Mouse (Mus musculus) ZHBTc4 (cell line): ENCODE results near the gene Tfap4.
A peak's percentile ranks its signal among the peaks of the same experiment; 100 is the strongest.

Experiments
- DNase-seq: peaks from one replicate; pipeline ENCODE4 v3.0.0-alpha.2; 2011; ENCODE audit warnings: low read depth, low spot score

Gene Tfap4

GRCm38 (mm10) chr16:4559715-4560144 is at the start of gene Tfap4:
Gene Tfap4, minus strand, starts transcription at chr16:4559854.
- peak; percentile 96 for DNase-seq

GRCm38 (mm10) chr16:4608532-4609059 is 48.9 kb upstream of the Tfap4 start:
- no peak for DNase-seq

DNA sequence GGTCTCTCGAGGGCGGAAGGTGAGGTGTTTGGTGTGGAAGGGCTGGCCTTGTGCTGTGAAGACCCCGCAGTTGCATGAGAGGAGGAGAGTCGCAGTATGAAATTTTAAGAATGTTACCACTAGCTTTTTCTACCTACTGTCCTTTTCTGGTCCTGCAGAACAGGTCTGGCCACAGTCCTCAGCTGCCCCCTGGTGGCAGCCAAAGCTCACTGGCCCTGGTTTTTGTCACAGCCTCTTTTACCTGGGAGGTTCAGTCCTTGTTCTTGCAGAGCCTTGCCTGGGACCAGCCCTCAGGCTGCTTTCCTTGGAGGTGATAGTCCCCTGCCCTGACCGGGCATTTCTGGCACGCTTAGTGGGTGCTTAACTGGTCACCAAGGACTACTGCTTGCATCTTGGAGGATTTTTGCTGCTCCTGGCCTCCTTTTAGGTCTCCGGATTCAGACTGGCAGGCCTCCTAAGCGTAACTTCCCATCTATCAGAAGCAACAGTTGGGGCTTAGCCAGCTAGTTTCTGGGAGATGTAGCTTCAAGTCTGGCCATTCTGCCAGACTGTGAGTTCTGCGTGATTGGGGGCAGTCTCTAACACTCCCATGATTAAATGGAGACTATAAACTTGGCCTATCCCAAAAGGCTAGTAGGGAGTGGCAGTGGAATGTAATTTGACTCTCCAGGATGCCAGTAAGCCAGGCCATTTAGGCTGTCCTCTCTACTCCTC is 48.3 kb upstream of the Tfap4 start:
- peak; percentile 92 for DNase-seq

- peak; percentile 57 for DNase-seq
Observed at GRCm38 (mm10) chr16:4606431-4607084, 46.9 kb upstream of the Tfap4 start.

DNA sequence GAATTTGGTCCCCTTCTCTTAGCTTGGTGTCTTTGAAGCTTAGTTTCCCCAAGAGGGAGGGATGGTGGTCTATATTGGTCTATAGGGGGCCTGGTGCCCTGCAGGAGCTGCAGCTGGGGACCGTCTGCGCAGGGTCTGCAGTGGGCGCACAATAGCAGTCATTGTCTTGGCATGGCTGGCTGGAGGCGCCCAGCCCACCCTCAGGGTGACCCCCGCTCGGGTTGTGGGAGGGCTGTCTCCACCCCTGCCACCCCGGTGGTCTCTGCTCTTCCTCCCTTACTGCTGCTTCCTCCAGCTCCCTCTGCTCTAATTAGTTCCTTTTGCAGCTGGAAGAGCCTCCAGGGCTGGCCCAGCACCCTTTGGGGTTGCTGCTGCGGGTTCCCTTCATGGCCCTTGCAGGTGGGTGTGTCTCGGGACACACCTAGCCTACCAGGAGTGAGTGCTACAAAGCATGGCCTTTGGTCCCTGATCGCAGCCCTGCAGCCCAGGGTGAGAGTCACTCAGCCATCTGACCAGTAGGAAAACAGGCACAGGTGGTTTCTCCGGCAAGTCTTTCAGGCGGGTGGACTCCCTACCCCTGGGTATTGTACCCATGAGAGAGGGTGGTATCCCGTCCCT is 46.0 kb upstream of the Tfap4 start:
- DNase-seq = no peak

GRCm38 (mm10) chr16:4604293-4604837 is 44.7 kb upstream of the Tfap4 start:
- no peak for DNase-seq

DNA sequence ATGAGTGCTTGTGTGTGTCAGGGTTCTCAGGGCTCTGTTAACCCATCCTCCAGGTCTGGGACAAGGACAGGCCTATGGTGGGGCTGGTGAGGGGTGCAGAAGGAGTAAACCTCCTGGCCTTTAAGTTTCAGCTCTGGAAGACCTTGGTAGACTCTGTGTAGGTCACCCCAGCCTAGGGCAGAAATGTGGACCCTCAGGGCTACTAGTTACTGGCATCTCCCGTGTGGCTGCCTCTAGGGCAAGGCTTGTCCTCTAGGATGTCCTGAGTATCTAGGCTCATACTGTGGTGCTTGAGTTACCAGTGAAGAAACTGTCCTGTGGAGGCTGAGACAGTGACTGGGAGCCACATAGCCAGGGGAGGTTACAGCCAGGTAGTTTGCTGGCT is 43.8 kb upstream of the Tfap4 start:
- no peak for DNase-seq

DNA sequence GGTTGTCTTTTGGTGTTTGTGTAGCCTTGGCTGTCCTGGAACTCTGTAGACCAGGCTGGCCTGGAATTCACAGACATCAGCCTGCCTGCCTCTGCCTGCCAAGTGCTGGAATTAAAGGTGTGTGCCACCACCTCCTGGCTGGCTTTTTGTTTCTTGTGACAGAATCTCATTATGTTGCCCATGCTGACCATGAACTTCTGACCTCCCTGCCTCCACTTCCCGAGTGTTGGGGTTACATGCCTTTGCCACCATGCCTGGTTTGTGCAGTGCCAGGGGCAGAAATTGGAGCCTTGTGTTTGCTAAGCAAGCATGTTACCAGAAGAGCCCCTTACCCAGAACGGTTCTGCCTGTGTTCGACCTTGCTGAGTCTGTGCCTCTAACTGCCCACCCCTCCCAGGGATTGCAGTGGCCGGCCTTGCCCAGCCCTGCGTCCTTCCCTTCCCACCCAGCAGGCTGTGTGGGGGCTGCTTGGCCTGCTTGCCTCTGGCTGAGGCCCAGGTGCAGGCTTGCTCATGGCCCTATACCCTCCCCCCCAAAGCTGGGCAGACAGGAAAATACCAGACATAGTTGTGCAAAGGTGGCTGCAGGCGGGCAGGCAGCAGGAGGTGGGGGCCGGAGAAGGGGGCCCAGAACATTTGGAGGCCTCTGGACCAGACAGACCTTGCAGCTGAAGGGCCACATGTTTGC is 43.3 kb upstream of the Tfap4 start:
- DNase-seq = peak; percentile 51

DNA sequence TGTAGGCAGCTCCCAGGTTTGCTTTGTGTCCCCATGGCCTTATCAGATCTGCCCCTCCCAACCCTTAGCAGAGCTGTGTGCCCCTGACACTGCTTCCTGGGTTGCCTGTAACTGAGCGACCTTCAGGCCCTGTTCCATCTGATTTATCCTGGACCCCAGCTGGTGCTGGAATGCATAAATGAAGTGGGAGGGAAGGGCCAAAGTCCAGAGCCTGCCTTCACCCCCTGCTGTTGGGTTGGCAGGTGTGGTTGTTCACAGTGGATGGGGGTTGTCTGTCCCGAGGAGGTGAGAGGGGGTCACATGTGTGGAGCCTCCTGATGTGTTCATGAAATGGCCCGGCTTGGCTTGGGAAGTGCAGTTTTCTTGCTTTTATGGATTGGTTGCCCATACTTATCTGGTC is 42.5 kb upstream of the Tfap4 start:
- DNase-seq = peak; percentile 93

GRCm38 (mm10) chr16:4600701-4601310 is 41.2 kb upstream of the Tfap4 start:
- DNase-seq = no peak

DNA sequence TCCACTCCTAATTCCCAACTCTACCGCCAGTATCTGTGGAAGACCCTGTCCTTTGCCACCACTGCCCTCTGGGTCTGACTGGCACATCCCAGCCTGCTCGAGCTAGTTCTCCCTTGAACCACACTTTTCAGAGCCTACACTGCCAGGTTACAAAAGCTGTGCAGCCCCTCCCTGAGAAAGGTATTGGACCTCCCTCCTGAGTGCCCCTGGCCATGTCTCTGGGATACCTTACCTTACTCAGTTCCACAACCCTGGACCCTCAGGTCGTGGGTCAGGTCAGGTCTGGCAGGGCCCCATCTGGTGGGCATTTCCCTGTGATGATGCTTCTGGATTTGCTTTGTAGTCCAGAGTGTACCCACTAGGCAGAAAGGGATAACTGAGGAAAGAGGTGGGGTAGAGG is 40.0 kb upstream of the Tfap4 start:
- no peak for DNase-seq

GRCm38 (mm10) chr16:4598891-4599543 is 39.4 kb upstream of the Tfap4 start:
- DNase-seq = peak; percentile 40

DNA sequence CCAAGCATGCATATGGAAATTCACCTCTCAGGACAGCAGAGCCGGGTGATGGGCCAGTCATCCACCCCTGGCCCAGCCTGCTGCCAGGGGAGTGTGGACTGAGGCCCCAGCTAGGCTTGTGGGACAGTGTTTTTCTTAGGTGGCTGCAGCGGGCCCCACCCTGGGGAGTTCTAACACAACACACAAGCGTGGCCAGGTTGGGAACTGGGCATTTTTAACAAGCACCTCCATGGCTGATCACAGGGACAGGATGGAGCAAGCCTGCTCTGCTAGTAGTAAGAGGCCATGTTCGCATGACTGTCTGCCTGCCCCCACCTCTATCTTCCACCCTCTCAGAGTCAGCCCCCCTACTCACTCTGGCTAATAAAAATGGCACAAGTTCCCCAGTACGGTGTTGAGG is 38.4 kb upstream of the Tfap4 start:
- DNase-seq = no peak

DNA sequence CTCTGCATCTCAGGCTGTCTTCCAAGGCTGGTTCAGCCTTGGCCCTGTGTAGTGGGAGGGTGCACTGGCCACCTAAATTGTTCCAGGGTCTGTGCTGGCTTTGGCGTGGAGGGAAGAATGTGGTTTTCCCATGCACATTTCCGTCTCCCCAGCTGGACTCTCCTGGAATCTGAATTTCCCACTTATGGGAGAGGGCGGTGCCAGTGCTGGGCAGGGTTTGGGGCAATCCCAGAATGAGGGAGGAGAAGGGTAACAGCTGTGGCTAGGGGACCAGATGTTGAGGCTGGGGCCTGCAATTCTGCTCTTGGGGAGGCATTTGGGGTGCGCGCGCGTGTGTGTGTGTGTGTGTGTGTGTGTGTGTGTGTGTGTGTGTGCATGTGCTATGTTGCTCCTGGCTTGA is 37.6 kb upstream of the Tfap4 start:
- peak; percentile 15 for DNase-seq

DNA sequence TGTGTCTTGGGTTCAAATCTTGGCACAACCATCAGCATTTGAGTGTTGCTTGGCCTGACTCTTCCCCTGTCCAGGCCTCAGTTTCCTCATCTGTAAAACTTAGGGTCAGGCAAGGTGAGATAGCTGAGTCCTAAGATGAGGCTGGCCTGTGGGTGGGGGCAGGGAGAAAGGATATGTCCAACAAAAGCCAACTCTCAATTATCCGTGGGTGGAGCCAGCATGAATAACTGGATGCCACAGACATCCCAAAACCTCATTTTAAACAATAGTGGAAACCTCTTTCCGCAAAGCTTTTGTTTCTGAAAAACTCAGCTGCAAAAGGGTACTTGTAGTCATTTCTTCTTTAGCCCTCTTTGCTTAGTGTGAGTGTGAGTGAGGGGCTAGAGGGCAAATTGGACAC is 37.2 kb upstream of the Tfap4 start:
- DNase-seq = no peak

DNA sequence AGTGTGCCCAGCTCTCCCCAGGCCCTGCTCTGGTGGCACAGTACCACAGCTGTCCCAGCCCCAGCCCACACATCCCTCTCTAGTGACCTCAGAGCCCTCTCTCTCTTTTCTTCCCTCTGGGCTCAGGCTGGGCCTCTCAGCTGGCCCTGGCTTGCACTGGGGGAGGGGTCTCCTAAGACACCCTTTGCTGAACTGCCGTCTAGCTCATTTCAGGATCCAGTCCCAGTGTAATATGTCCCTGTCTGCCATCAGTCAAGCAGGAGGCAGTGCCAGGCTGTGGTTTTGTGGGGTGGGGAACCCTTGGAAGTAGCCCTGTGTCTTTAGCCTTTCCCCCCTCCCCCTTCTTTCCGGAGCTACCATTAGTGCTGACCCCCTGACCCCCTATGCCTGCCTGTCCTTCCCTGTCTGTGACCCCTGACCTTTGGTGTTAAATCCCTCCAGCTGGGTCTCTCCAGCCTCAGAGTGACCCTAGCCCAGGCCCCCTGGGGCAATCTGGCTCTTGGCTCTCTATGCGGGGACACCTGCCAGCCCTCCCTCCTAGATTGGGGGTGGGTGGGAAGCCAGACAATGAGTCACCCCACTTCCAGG is 36.6 kb upstream of the Tfap4 start:
- DNase-seq = no peak

GRCm38 (mm10) chr16:4595527-4595963 is 35.9 kb upstream of the Tfap4 start:
- peak; percentile 65 for DNase-seq

DNA sequence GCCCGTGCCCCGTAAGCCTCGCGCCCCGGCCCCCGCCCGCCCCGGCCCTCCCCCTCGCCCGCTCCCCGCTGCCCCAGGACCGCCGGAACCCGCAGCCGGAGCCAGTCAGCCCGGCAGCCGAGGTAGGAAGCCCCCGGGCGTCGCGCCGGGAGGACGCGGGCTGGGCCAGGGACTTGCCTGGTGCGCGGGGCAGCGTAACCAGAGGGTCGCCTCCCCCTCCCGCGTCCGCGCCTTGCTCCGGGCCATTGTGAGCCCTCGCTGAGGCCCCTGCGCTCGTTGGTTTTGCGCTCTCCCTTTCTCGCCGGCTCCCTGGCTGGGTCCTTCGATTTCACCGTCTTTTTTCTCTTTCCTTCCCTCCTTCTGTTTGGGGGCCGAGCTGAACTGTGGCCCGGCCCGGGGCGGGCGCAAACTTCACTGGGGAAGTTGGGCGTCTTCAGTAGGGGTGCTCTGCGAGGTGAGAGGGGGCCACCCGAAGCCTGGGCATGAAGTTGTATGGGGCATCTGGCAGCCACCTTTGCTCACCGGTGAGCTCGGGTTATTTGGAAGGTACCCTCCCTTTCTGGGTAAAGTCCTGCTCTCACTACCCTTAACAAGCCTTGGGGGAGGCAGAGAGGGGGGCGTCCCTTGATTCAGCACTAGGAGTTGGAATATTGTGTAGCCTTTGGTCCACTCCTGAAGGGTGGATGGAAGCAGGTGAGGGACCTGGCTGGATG is 35.3 kb upstream of the Tfap4 start:
- peak; percentile 50 for DNase-seq

DNA sequence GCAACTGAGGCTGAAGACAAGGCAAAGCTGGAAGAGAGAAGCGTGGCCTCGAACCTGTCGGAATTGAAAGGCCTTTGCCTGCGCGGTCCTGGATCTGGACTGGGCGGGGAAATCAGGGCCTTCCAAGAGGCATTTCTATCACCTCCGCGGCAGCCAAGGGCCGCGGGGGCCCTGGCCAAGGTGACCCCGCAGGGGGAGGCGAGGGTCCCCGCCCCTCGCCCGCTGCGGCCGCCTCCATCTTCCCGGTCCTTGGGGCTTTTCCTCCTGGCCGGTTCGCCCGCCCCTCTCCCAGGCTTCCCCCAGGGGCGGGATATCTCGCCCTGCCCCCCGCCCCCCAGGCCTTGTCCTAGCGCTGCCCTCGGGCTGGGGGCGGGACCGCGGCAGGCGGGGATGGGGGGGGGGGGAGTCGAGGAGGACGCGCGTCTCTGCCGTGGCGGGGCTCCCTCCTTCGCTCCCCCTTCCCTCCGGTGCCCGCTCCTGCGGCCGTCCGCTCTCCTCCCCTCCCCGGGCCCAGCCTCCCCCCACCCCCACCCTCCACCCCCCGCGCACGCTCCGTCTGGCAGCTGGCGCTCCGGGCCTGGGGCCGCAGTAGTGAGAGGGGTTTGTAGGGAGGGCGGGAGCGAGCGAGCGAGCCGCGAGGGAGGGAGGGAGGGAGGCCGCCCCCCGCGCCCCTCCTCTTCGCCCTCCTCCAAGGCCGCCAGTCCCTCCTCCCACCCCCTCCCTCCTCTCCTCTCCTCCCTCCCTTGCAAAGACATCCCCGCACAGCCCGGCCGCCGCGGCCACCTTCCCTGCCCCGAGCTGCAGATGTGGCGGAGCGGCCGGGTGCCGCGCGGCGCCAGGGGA is 34.5 kb upstream of the Tfap4 start, which contains the start of gene Glis2:
TSS of gene Glis2 (plus strand) at position 743 of the 843 bp plus-strand sequence.
- peak; percentile 95 for DNase-seq
